Mouse (Mus musculus) embryo, embryonic 11 days (tissue): Measurements from ENCODE around the gene Tspan4.

Source experiments
- DNase-seq: peaks from one replicate; pipeline ENCODE4 v3.0.0-alpha.2; 2015

The Tspan4 gene

DNA sequence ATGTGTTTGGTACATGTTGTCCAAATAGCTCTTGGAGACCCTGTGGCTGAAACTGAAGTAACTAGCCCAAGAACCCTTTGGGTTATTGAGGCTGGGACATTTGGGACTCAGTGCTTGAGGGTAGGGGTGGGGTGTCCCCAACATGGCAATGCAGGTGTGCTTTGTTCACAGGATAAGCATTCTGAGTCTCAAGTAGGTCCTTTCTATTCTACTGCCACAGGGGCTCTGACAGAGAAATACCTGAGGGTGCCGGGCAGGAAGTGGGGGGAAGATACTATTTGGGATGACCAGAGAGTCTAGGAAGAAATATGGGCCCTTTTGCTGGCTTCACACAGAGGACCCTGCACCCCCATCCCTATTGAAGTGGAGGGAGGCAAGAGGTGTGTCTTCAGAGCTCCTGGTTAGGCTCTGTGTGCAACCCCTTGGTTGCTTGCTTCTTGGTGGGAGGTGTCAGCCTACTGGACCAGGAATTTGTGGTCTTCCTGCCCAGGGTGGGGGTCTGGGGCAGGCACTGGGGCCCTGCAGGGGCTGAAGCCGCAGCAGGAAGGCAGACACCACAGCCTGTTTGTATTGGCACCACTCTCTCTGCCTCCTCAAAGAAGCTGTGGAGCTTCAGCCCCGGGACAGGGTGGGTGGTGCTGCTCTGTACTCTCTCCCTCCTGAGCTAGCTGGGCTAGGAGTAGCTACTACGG, 2.7 kb downstream of the Tspan4 start:
- DNase-seq, result no peak

DNA sequence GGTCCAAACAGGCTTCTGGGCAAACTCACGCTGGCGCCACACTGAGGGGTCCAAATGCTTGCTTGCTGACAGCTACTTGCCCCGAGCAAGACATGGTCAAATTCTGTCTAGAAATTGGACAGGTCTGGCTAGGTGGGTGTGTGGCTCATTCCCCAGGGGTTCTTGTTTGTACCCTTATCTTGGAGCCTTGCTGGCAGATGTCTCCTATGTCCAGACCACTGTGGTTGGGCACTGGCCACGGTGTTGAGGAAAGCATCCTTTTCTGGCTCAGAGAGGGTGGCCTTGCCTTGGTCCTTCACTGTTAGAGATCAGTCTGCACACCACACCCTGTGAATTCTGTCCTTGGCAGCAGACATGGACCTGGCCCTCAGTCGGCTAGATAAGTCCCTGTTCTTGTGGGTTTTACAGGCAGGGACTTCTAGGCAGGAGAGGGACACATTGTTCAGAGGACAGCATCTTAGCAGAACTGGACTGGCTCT, 3.3 kb downstream of the Tspan4 start:
- no peak for DNase-seq

DNA sequence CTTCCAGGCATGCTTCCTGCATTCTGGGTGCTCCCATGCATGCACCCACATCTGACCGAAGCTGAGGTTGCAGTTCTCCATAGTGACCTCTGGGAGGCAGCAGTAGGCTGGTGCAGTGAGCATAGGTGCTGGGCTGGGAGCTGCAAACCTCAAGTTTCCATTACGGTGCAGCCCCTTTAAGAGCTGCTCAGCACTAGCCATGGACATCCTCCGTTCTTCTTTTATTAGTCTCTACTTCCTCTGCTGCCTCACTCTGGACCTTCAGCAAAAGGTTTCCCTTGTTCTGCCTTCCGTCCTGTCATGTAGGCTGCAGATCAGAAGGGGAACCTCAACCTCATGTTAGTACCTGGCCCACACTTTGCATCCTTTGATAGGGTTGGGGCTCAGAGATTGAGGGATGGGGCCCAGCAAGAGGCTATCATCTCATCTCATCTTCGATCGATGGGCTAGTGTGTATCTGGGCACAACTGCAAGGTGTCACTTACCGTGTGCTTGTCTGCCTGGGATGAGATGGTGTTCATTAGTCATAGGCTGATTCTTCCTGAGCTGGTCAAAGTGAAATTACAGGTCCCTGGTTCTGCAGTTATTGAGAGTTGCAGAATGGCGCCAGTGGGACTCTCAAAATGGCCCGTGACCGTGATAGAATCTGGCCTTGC, 5.9 kb downstream of the Tspan4 start:
- peak; percentile 84 for DNase-seq

DNA sequence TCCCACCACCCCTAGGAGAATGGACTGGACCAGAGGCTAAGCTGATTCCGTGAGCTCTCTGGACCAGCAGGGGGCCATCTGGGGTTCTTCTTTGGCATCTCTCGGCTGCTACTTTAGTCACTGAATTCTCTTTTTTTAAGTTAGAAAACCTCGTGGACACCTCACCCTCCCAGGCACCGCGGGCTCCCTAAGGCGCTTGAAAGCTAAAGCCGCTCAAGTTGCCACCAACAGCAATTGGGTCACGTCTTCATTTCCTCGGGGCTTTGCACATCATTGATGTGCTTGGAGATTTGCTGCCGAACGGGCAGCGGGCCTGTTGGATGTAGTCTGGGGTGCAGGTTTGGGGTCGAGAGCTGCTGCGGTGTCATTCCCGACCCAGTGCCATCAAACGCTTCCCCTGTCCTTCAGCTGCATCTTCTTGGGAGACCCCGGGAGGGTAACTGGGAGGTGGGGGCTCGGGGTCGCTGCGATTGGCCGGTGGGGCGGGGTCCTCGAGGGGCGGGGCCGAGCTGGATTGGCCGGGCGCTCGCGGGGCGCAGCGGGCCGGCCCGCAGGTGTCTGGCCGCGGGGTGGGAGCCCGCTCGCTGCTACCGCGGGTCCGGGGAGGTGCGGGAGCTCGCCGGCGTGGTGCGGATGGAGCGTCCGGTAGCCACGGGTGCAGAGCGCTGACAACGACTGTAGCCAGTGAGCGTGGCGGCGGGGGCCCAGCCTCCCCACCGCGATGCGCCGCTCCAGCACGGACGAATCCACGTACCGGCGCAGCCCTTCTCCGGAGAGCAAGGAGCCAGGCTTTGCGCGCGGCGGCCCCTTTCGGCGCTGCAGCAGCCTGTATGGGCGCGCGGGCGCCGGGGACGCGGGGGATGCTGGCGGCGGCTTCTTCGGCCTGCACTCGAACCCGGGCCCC, 6.7 kb downstream of the Tspan4 start:
- DNase-seq, result peak; percentile 78

DNA sequence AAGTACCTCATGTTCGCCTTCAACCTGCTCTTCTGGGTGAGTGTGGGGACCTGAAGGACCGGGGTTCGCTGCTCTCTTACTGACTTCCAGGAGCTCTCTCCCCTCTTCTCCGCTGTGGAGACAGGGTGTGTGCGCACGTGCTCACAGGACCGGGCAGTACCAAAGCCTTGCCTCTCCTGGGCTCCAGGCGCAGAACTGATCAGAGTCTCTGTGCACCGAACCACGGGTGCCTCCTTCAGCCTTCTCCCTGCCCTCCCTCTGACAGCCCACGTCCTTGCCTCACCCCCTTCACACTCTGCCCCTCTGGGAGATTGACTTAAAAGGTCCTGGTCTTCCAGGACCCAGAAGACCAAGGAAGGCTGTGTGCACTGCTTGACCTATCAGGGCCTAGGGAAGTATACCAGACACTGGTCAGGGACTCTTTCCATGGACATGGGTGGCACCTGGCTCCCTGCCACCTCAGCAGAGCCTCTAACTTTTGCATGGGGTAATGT, 7.5 kb downstream of the Tspan4 start:
- DNase-seq, result no peak

DNA sequence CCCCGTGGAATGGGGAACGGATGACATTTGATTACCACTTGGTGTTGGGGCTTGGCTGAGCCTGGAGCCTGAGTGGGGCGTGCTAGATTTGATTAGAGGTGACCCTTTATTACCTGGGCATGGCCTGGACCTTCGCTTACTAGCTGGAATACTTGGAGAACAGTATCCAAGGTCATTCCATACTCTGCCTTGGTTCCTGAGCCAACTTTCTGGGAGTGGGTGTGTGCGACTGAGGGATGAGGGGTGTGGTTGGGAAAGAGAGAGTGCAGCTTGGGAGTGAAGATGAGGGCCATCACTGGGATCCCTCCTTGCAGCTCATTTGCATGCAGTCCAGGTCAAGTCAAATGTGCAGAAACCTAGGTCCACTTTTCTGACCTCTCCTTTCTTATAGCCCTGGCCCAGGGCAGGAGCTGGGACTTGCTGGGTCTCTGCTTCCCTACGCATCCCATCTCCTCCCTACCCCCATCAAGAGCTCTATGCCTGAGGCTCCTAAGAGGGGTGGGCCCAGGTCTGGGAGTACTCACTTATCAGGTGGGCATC, 8.1 kb downstream of the Tspan4 start:
- DNase-seq, result no peak

DNA sequence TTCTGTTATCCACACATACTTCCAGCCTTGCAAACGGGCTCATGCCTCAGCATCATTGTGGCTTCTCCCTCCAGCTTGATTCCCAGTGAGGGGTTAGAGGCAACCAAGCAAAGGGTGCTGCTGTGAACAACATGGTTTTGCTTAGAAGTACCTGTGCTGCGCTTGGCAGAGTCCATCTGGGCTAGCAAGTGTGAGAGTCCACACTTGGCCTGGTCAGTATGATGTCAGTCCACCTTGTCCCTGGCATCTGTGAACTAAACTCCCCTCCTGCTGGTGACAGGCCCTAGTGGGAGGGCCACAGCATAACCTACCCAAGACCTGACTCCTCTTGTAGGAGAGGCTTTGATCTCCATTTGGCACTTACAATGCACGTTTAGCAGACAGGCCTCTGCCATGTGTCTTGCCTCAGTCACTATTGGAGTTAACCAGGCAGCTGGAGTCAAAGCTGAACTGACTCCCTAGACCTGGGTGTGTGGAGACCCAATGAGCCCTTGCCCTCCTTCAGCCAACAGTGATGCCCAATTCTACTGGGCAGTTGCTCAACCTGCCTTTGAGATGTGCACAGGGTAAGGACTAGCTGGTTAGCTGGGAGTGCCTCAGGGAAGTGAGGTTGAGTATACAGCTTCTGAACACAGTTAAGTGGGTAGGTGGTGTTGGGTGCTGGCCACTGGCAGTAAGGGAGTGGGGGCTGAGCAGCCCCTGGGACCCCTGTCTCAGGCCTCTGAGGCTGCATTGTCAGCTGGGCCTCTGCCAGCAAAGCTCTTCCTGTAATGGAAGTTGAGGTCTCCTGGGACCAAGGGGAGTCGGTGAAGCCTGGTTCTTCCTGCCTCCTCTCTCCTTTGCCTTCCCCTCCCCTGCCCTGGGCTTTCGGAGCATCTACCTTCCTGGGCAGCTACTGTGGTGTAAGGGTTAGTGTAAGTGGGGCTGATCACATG, 9.4 kb downstream of the Tspan4 start:
- no peak for DNase-seq

DNA sequence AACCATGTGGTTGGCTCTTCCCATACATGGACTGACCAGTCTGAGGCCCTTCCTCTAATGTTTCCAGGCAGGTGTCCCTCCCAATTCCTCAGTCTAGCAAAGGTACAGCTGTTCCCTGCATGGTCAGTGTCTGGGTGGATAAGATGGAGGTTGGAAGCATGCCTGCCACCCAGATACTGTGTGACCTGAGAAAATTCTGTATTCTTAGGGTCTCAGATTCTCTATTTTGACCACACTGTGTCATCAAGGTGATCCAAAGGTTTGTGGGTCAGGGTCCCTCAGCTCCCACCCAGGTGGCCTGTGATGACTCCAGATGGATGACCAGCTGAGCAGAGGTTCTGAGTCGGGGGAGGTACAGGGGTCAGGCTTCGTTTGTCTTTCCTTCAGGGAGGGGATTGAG, 10.1 kb downstream of the Tspan4 start:
- DNase-seq, result no peak

DNA sequence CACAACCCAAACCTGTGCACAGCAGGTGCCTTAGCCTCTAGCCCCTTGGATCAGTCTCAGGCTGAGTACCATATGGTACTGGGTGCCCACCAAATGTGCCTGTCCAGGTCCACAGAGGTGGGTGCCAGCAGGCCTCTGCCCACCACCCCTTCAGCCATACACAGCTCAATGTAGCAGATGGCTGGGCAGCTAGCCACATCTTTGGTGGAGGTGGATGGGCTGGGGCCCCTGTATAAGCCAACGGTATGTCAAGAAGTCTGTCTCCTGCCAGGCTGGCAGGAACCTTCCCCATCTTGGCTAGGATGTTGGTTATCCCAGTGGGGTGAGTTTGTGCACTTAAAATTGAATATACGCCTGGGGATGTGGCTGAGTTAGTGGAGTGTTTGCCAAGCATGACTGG, 10.6 kb downstream of the Tspan4 start:
- DNase-seq, result no peak

DNA sequence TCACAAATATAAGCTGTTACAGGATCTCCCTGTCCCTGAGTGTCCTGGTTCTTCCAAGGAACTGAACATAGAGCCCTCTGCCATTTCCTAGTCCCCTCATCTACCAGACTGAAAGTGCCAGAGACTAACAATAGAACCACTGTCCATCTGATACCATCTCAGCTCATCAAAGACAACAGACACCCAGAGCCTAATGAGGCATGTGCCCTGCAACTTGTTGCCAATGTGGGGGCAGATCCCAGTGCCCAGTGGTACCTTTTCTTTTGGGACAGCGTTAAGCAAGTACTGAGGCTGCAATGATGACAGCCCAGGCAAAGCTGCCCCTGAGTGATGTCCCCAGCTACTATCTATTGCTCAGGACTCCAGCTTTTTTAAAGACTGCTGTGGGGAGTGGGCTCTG, 11.2 kb downstream of the Tspan4 start:
- no peak for DNase-seq

DNA sequence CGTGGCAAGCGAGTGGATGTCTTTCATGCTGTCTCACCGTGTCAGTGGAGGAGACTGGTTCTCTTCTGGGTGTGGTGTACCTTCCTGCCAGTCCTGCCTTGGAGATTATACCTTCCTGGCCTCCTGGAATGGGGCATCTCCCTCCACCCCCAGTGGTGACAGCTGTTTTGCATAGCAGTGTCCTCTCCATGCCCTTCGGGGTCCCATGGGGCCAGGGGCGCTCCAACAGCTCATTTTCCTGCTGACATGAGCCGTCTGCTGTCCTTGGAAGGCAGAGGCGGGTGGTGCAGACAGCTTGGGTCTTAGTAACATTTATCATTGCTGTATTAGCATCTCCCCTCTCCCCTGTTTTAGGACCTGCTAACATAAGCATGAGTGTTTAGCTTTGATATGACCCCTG, 12.1 kb downstream of the Tspan4 start:
- DNase-seq, result no peak

DNA sequence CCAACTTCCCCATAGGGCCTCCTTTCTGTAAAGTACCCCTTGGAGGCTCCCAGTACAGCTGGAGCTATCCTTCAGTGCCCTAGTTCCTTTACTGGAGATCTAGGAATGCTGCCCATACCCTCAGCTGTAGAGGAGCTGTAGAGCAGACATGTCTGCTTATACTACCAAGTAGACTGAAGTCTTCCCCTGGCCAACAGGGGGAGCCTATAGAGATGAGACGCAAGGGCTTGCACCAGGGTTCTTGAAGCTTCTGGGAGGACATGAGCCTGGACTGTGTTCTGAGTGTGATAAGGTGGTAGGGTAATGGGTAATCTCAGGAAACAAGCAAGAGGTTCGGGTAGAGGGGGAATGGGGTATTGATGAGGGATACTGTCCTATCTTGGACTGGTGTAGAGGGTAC, 16.1 kb downstream of the Tspan4 start:
- DNase-seq, result no peak

DNA sequence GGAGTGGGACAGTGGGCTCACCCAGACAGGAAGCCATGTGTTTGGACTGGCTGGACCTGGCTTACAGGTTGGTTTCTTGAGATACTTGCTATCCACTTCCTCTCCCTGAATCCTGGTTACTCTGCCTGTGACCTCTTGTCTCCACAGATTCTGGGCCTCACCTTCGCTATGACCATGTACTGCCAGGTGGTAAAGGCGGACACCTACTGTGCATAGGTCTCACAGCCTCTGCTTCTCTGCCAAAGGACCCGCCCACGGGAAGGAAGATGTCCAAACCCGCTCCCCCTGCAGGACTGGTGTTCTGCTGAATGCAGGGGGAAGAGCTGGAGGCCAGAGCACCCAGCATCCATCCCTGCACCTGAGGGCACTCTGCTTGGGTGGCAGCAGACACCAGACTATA, 17.7 kb downstream of the Tspan4 start:
- DNase-seq, result no peak

DNA sequence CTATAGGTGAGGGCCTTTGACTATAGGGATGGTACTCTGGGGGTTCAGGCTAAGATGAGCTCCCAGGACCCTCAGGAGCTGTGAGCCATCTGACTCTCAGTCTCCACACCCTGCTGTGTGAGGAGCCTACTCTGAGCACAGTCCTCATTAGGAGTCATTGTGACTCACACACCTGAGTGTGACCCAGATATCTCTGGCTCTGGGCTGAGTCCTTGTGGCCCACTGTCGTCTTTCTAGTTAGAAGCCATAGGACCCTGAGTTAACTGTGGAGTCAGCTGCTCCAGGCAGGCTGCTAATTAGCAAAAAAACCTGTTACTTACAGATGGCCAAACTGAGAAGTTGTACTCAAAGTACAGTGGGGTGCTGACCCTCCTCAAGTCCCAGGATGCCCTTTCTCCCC, 18.7 kb downstream of the Tspan4 start:
- no peak for DNase-seq

DNA sequence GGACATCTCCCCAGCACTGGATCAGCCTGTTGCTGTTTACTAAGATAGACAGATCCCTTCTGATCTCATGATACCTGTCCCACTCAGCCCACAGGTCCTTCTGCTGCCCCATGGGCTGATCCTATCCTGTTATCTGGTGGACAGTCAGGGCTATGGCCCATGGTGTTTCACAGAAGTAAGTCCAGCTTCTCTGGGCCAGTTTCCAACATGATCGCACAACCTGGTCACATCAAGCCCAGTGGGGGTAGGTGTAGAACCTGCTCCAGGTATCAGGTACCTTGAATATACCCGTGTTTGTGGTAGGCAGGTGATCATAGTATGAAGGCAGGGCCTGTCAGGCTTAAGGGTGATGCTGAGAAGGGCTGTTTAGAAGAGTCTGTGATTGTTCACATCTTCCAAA, 20.3 kb downstream of the Tspan4 start:
- DNase-seq, result no peak

DNA sequence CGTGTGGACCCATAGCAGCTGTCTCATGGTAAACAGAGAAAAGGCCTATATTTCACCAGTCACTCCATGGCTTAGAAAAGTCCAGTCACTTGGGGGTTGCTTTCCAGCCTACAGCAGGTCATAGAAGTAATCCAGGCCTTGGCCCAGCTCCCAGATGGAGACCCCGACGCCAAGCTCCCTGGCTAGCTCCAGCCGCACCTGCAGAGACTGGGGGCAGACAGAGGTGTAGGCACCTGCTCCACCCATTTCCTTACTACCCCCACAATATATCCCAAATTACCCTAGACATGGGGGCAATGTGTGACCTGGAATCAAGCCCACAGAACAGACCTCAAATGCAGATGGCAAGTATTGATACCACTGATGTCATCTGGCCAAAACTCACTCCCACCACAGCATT, 20.9 kb downstream of the Tspan4 start:
- no peak for DNase-seq

DNA sequence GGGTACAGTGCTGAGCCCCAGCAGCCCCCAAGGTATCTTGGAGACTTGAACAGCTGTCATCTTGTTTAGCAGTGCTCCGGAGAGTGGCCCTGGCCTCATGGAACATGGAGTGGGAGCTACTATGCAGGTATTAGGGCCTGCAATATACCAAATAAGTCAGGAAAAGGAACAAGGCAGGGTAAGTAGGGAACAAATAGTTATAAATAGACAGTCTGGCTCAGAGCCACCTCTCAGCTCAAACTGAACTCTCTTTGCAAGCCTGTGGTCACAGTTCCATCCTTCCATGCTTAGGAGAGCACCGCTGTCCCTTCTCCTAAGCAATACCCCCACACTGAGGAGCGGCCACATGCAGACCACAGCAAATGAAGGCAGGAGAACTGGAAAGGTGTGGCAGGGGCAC, 22.6 kb downstream of the Tspan4 start:
- DNase-seq, result no peak

DNA sequence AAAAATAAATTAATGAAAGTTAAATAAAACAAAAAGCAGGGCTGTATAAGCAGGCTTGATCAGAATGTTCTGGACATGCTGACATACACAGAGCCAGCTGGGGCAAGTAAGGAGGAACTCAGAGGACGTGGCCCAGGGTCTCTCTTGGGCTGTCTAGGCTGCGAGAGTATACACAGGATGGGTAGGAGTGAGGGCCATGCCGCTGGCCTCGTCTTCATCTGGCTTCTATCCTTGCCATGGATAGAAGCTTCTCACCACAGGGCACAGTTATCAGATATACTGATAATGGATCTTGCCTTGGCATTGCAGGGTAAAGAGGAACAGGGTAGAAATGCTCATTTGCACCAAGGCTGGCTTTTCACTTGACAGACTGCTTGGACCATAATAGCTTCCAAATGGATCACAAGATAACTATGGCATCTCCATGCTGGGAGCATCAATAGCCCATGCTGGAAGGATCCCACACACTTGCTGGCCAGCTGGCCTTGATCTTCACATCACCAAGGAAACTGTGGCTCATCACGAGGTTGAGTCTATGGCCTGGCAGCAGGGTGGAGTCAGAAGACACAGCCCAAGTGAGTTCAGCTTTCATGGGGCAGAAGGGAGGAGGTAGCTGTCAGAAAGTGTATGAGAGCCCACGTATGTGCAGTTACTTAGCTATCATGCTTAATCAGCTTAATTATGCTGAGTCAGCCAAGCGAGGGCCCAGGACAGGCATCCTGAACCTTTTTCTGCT, 26.9 kb downstream of the Tspan4 start:
- no peak for DNase-seq

DNA sequence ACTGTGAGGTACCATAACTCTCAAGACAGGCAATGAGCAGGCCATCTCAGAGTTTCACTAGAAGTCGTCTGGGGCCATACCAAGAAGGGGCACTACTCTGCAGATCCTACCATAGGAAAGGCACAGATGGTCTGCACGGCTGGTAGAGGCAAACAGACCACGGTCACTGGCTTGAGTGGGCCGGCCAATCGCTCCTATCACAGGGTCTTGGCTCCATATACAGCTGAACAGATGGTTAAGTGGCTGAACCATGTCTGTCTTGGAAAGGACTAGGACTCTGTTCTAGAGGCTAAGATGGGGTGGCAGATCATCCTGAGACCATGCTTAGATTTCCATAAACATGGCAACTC, 27.5 kb downstream of the Tspan4 start:
- DNase-seq, result no peak

DNA sequence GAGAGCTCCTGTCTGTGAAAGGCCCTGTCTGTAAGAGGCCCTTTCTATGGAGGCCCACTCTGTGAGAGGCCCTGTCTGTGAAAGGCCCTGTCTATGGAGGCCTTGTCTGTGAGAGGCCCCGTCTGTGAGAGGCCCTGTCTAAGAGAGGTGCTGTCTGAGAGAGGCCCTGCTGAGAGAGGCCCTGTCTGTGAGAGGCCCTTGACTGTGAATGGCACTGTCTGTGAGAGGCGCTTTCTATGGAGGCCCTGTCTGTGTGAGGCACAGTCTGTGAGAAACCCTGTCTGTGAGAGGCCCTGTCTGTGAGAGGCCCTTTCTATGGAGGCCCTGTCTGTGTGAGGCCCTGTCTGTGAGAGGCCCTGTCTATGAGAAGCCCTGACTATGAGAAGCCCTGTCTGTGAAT, 31.2 kb downstream of the Tspan4 start:
- no peak for DNase-seq

DNA sequence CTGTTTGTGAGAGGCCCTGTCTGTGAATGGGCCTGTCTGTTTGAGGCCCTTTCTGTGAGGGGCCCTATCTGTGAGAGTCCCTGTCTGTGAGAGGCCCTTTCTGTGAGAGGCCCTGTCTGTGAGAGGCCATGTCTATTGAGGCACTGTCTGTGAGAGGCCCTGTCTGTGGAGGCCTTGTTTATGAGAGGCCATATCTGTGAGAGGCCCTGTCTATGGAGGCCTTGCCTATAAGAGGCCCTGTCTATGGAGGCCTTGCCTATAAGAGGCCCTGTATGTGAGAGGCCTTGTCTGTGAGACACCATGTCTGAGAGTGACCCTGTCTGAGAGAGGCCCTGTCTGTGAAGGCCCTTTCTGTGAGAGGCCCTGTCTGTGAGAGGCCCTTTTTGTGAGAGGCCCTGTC, 33.1 kb downstream of the Tspan4 start:
- no peak for DNase-seq

DNA sequence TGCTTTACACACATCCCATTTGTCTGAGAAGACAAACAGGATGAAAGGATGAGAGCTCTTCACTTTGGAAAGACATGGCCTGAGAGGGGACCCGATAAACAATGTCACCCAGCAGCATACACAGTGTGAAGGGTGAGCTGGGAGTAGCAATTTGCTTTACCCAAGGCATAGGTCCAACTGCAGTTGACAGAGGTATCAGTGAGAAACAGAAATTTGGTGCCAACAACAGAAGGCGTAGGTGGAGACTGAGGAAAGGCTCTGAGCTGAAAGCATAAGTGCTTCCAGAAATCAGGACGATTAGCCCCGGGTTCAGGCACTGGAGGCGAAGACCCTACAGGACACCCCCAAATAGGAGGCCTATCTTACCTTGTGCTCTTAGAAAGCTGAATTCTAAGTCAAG, 35.2 kb downstream of the Tspan4 start:
- no peak for DNase-seq
